Mouse (Mus musculus) limb, embryonic 15.5 days (tissue): ENCODE measurements around the gene Rp9. TPM values are rescaled to one million over a fixed set of nuclear protein-coding genes. Genes with fewer than 3 reads are reported as not detected.

ENCODE experiments used
- ATAC-seq: fragments of 200-750 bp; cut with Nextera tagmentation; 2 replicates; pipeline ENCODE4 v1.8.0; 2017; ENCODE audit warnings: low read depth, moderate TSS enrichment; ENCODE audit not compliant: insufficient number of reproducible peaks, low FRiP score, low TSS enrichment
- H3K27ac ChIP-seq: fragments of 300-500 bp; sonication (generic); 2 replicates; pipeline ENCODE4 v1.5.1; 2015; ENCODE audit warnings: moderate library complexity, mild to moderate bottlenecking, inconsistent platforms
- H3K27me3 ChIP-seq: fragments of 300-500 bp; sonication (generic); 2 replicates; pipeline ENCODE4 v1.6.1; 2015; ENCODE audit warnings: inconsistent platforms
- H3K36me3 ChIP-seq: fragments of 300-500 bp; sonication (generic); 2 replicates; pipeline ENCODE4 v1.6.1; 2015; ENCODE audit warnings: inconsistent platforms
- H3K4me1 ChIP-seq: fragments of 300-500 bp; sonication (generic); 2 replicates; pipeline ENCODE4 v1.6.1; 2015; ENCODE audit warnings: inconsistent platforms
- H3K4me2 ChIP-seq: fragments of 300-500 bp; sonication (generic); 2 replicates; pipeline ENCODE4 v1.6.1; 2015; ENCODE audit warnings: mild to moderate bottlenecking, inconsistent platforms
- H3K4me3 ChIP-seq: fragments of 300-500 bp; sonication (generic); 2 replicates; pipeline ENCODE4 v1.5.1; 2015; ENCODE audit warnings: mild to moderate bottlenecking, inconsistent platforms
- H3K9ac ChIP-seq: fragments of 300-500 bp; sonication (generic); 2 replicates; pipeline ENCODE4 v1.6.1; 2015; ENCODE audit warnings: inconsistent platforms
- H3K9me3 ChIP-seq: fragments of 300-500 bp; sonication (generic); 2 replicates; pipeline ENCODE4 v1.6.1; 2016; ENCODE audit warnings: inconsistent platforms
- WGBS: fragments of 180-500 bp; shearing (Covaris S2); methylation state at CpG from one replicate; pipeline ENCODE4 v1.1.7; 2015; 5-methylcytosine and 5-hydroxymethylcytosine counted together
- polyA plus RNA-seq: library from polyadenylated mRNA; unstranded; fragments of >200 nt; fragmentation: Nextera tagmentation; extraction: Ambion mirVana; gene quantifications from 2 replicates; pipeline ENCODE4 v1.2.1, GENCODE M21; 2015

Gene Rp9
- polyA plus RNA-seq = 50.2 and 63.0 TPM in 2 replicates

- Histone ChIP-seq H3K36me3 (peaks cover 10% of the 10 kb centered on the region; the same call in 1 of the 2 replicates), H3K9ac (no peak within 1 kb of the TSS), H3K27me3 (no peaks in the 10 kb centered on the region), H3K4me2 (peak within 1 kb of the TSS; percentile 67), H3K4me3 (peak within 1 kb of the TSS; percentile 89), H3K4me1 (0 out of 2 replicates have a peak, but pooled peaks cover 6% of the 10 kb centered on the region), H3K9me3 (no peaks in the 10 kb centered on the region), H3K27ac (peak within 1 kb of the TSS; percentile 92; the same call in 1 of the 2 replicates)
- WGBS = 90% methylated on average over 3 of the region's 3 CpGs
- no peak for ATAC-seq
Observed at GRCm38 (mm10) chr9:22469643-22470042, at the start of gene Rp9. Gene Rp9 (minus strand): TSS chr9:22469743.

GRCm38 (mm10) chr9:22518394-22519041, 49.0 kb upstream of the Rp9 start:
- Histone ChIP-seq H3K36me3 (no peaks in the 10 kb centered on the region), H3K9me3 (no peaks in the 10 kb centered on the region), H3K9ac (no peak overlapping the region), H3K4me1 (no peaks in the 10 kb centered on the region), H3K4me2 (no peak overlapping the region), H3K4me3 (no peak overlapping the region), H3K27ac (no peak overlapping the region), H3K27me3 (no peaks in the 10 kb centered on the region)
- WGBS = 90% methylated on average over 3 of the region's 3 CpGs
- ATAC-seq = no peak

- no peak for ATAC-seq
- WGBS = 78% methylated on average over 4 of the region's 4 CpGs
- Histone ChIP-seq H3K4me1 (no peaks in the 10 kb centered on the region), H3K4me3 (no peak overlapping the region), H3K36me3 (no peaks in the 10 kb centered on the region), H3K4me2 (no peak overlapping the region), H3K9me3 (no peaks in the 10 kb centered on the region), H3K27me3 (no peaks in the 10 kb centered on the region), H3K27ac (no peak overlapping the region), H3K9ac (no peak overlapping the region)
Observed at GRCm38 (mm10) chr9:22515076-22515475, 45.5 kb upstream of the Rp9 start.

- Histone ChIP-seq H3K36me3 (no peaks in the 10 kb centered on the region), H3K27ac (no peak overlapping the region), H3K9ac (no peak overlapping the region), H3K4me2 (no peak overlapping the region), H3K9me3 (no peaks in the 10 kb centered on the region), H3K4me1 (peaks cover 3% of the 10 kb centered on the region; the same call in 1 of the 2 replicates), H3K27me3 (no peaks in the 10 kb centered on the region), H3K4me3 (no peak overlapping the region)
- ATAC-seq = no peak
- 71% methylated on average over 2 of the region's 2 CpGs for WGBS
Observed at GRCm38 (mm10) chr9:22505574-22505973, 36.0 kb upstream of the Rp9 start.

GRCm38 (mm10) chr9:22503581-22503980, 34.0 kb upstream of the Rp9 start:
- 52% methylated on average over 5 of the region's 5 CpGs for WGBS
- Histone ChIP-seq H3K36me3 (0 out of 2 replicates have a peak, but pooled peaks cover 3% of the 10 kb centered on the region), H3K4me3 (no peak overlapping the region), H3K9me3 (no peaks in the 10 kb centered on the region), H3K4me2 (no peak overlapping the region), H3K27ac (no peak overlapping the region), H3K9ac (no peak overlapping the region), H3K4me1 (peaks cover 3% of the 10 kb centered on the region; the same call in 1 of the 2 replicates), H3K27me3 (no peaks in the 10 kb centered on the region)
- no peak for ATAC-seq

GRCm38 (mm10) chr9:22502972-22503371, 33.4 kb upstream of the Rp9 start:
- no peak overlapping the region for H3K27ac ChIP-seq
- ATAC-seq = no peak

GRCm38 (mm10) chr9:22497021-22497767, 27.7 kb upstream of the Rp9 start:
- Histone ChIP-seq H3K27ac (no peak overlapping the region), H3K36me3 (0 out of 2 replicates have a peak, but pooled peaks cover 3% of the 10 kb centered on the region), H3K27me3 (no peaks in the 10 kb centered on the region), H3K4me3 (no peak overlapping the region), H3K9ac (no peak overlapping the region), H3K4me2 (no peak overlapping the region), H3K4me1 (no peaks in the 10 kb centered on the region), H3K9me3 (no peaks in the 10 kb centered on the region)
- no peak for ATAC-seq
- WGBS = 87% methylated on average over 6 of the region's 6 CpGs

More at GRCm38 (mm10) chr9:22502972-22503371, 33.4 kb upstream of the Rp9 start:
- no peaks in the 10 kb centered on the region for H3K27me3 ChIP-seq
- WGBS = 34% methylated on average over 2 of the region's 2 CpGs
- H3K9me3 ChIP-seq = no peaks in the 10 kb centered on the region
- 0 out of 2 replicates have a peak, but pooled peaks cover 3% of the 10 kb centered on the region for H3K36me3 ChIP-seq
- no peak overlapping the region for H3K9ac ChIP-seq
- no peak overlapping the region for H3K4me3 ChIP-seq
- peaks cover 3% of the 10 kb centered on the region; the same call in 1 of the 2 replicates for H3K4me1 ChIP-seq
- no peak overlapping the region for H3K4me2 ChIP-seq

- 87% methylated on average over 2 of the region's 2 CpGs for WGBS
- Histone ChIP-seq H3K4me2 (no peak overlapping the region), H3K36me3 (0 out of 2 replicates have a peak, but pooled peaks cover 3% of the 10 kb centered on the region), H3K9ac (no peak overlapping the region), H3K4me3 (no peak overlapping the region), H3K4me1 (no peaks in the 10 kb centered on the region), H3K9me3 (no peaks in the 10 kb centered on the region), H3K27ac (no peak overlapping the region), H3K27me3 (no peaks in the 10 kb centered on the region)
- ATAC-seq = no peak
Observed at GRCm38 (mm10) chr9:22495133-22495532, 25.6 kb upstream of the Rp9 start.

GRCm38 (mm10) chr9:22494203-22494807, 24.8 kb upstream of the Rp9 start:
- H3K9me3 ChIP-seq = no peaks in the 10 kb centered on the region
- H3K4me1 ChIP-seq = no peaks in the 10 kb centered on the region
- no peaks in the 10 kb centered on the region for H3K36me3 ChIP-seq
- WGBS = 86% methylated on average over 9 of the region's 9 CpGs
- no peak for ATAC-seq
- H3K4me3 ChIP-seq = no peak overlapping the region
- no peak overlapping the region for H3K27ac ChIP-seq
- no peak overlapping the region for H3K9ac ChIP-seq
- H3K27me3 ChIP-seq = no peaks in the 10 kb centered on the region
- H3K4me2 ChIP-seq = no peak overlapping the region

- no peak for ATAC-seq
- Histone ChIP-seq H3K4me1 (no peaks in the 10 kb centered on the region), H3K9ac (no peak overlapping the region), H3K9me3 (no peaks in the 10 kb centered on the region), H3K4me3 (no peak overlapping the region), H3K27me3 (no peaks in the 10 kb centered on the region), H3K27ac (no peak overlapping the region), H3K36me3 (no peaks in the 10 kb centered on the region), H3K4me2 (no peak overlapping the region)
- WGBS = 41% methylated on average over 9 of the region's 9 CpGs
Observed at GRCm38 (mm10) chr9:22488963-22489362, 19.4 kb upstream of the Rp9 start.

- Histone ChIP-seq H3K9ac (no peak overlapping the region), H3K4me1 (no peaks in the 10 kb centered on the region), H3K4me2 (no peak overlapping the region), H3K36me3 (no peaks in the 10 kb centered on the region), H3K4me3 (no peak overlapping the region), H3K27ac (no peak overlapping the region), H3K9me3 (no peaks in the 10 kb centered on the region), H3K27me3 (no peaks in the 10 kb centered on the region)
- ATAC-seq = no peak
- 85% methylated on average over 7 of the region's 7 CpGs for WGBS
Observed at GRCm38 (mm10) chr9:22486211-22486610, 16.7 kb upstream of the Rp9 start.
